Mouse (Mus musculus) kidney, embryonic 14.5 days (tissue): ENCODE results near the gene Mapk11. TPM values are rescaled to one million over a fixed set of nuclear protein-coding genes. Genes with fewer than 3 reads are reported as not detected.

Experiments
- microRNA-seq: library from miRNA; unstranded; fragments of <30 nt; microRNA quantifications from one replicate; pipeline ENCODE4, GENCODE M21; 2016
- polyA plus RNA-seq: library from polyadenylated mRNA; unstranded; fragments of >200 nt; fragmentation: Nextera tagmentation; extraction: Ambion mirVana; gene quantifications from 2 replicates; pipeline ENCODE4 v1.2.1, GENCODE M21; 2014

Mapk11 gene
- polyA plus RNA-seq, 1 experiment from 2014 or later = 14.8 TPM

Small RNA genes within 50 kb of the gene (microRNA-seq; reads per million reads assigned to microRNA genes)
- gene Mir6958 = 1.9 reads per million
- gene Mir7118 = not detected

Other genes with a start within 250 kb of the Mapk11 start
- not detected in 2 replicates for gene Ttll8, start 195.2 kb downstream of the Mapk11 start, polyA plus RNA-seq
- gene Mlc1, start 170.6 kb downstream of the Mapk11 start, polyA plus RNA-seq = not detected in 2 replicates
- not detected in 2 replicates for gene Mov10l1, start 166.7 kb downstream of the Mapk11 start, polyA plus RNA-seq
- 0.06 and 0.77 TPM in 2 replicates for gene Panx2, start 89.9 kb downstream of the Mapk11 start, polyA plus RNA-seq
- 37.9 and 49.3 TPM in 2 replicates for gene Trabd, start 74.5 kb downstream of the Mapk11 start, polyA plus RNA-seq
- 18.8 and 21.4 TPM in 2 replicates for gene Selenoo, start 60.5 kb downstream of the Mapk11 start, polyA plus RNA-seq
- 10.9 and 21.0 TPM in 2 replicates for gene Tubgcp6, start 26.5 kb downstream of the Mapk11 start, polyA plus RNA-seq
- gene Hdac10, start 20.9 kb downstream of the Mapk11 start, polyA plus RNA-seq = 9.2 and 12.9 TPM in 2 replicates
- gene Mapk12, start 8.9 kb downstream of the Mapk11 start, polyA plus RNA-seq = 20.8 and 23.4 TPM in 2 replicates
- gene Plxnb2, start 31.2 kb upstream of the Mapk11 start, polyA plus RNA-seq = 124 and 165 TPM in 2 replicates
- 15.8 and 16.6 TPM in 2 replicates for gene Dennd6b, start 46.9 kb upstream of the Mapk11 start, polyA plus RNA-seq
- gene Ppp6r2, start 61.9 kb upstream of the Mapk11 start, polyA plus RNA-seq = 23.6 and 29.8 TPM in 2 replicates
- gene Sbf1, start 165.7 kb upstream of the Mapk11 start, polyA plus RNA-seq = 55.6 and 62.0 TPM in 2 replicates
- 0.43 and 0.44 TPM in 2 replicates for gene Adm2, start 173.1 kb upstream of the Mapk11 start, polyA plus RNA-seq
- 0.76 TPM in 1 of 2 replicates, not detected in the other for gene Miox, start 184.8 kb upstream of the Mapk11 start, polyA plus RNA-seq
- gene Lmf2, start 206.0 kb upstream of the Mapk11 start, polyA plus RNA-seq = 28.0 and 48.1 TPM in 2 replicates
- gene Ncaph2, start 206.1 kb upstream of the Mapk11 start, polyA plus RNA-seq = 130 and 151 TPM in 2 replicates
- 10.2 and 11.4 TPM in 2 replicates for gene Sco2, start 224.2 kb upstream of the Mapk11 start, polyA plus RNA-seq
- 1.6 and 1.8 TPM in 2 replicates for gene Tymp, start 227.4 kb upstream of the Mapk11 start, polyA plus RNA-seq
- gene Odf3b, start 229.7 kb upstream of the Mapk11 start, polyA plus RNA-seq = 0.50 TPM in 1 of 2 replicates, not detected in the other
- gene Klhdc7b, start 235.3 kb upstream of the Mapk11 start, polyA plus RNA-seq = not detected in 2 replicates